Mouse (Mus musculus) lung, adult 2 months (tissue): ENCODE data around the gene Arid5b. TPM values are rescaled to one million over a fixed set of nuclear protein-coding genes. Genes with fewer than 3 reads are reported as not detected.
"Not testable (repeated sequence)": the region's sequence is repeated elsewhere in the genome, so short reads cannot be mapped to it uniquely, and the experiment has no call there.

Source experiments
- DNase-seq: peaks from one replicate; pipeline ENCODE4 v3.0.0; 2022
- H3K4me1 ChIP-seq: fragments of 200-500 bp; 2 replicates; pipeline ENCODE4 v1.6.1; 2011; ENCODE audit warnings: low read length; ENCODE audit not compliant: control insufficient read depth, insufficient read depth
- H3K4me3 ChIP-seq: fragments of 200-500 bp; replicated peaks from 2 replicates; pipeline ENCODE3; 2011; ENCODE audit warnings: low read depth, mild to moderate bottlenecking, control low read depth, low read length; ENCODE audit errors: extremely low read depth
- CTCF ChIP-seq: fragments of 200-500 bp; IDR thresholded peaks from 2 replicates; pipeline ENCODE4 v1.5.1; 2011; ENCODE audit warnings: mild to moderate bottlenecking, low read length, control low read depth; ENCODE audit not compliant: insufficient read depth
- POLR2A ChIP-seq: fragments of 200-500 bp; IDR thresholded peaks from 2 replicates; pipeline ENCODE4 v1.6.1; 2011; ENCODE audit warnings: low read depth, mild to moderate bottlenecking, control low read depth, low read length, borderline replicate concordance; ENCODE audit errors: extremely low read depth
- WGBS: fragments of 180-500 bp; shearing (Covaris S2); methylation state at CpG from one replicate; pipeline ENCODE4 v1.1.7; 2018; 5-methylcytosine and 5-hydroxymethylcytosine counted together
- polyA plus RNA-seq: library from polyadenylated mRNA; depleted of rRNA; stranded (reverse); fragments of >200 nt; gene quantifications from 2 replicates; pipeline ENCODE4 v1.2.3, GENCODE M21; 2012

Gene Arid5b
- polyA plus RNA-seq, 1 experiment: 20.1 TPM

- no peak for DNase-seq
- TF ChIP-seq POLR2A (no peak), CTCF (no peak)
- WGBS: 43% methylated on average over 9 of the region's 9 CpGs
- H3K4me3 ChIP-seq: no peak overlapping the region
- H3K4me1 ChIP-seq: peaks cover 40% of the 10 kb centered on the region
These were observed 172.1 kb downstream of the Arid5b start for GRCm38 (mm10) chr10:68106351-68106950.

- Histone ChIP-seq H3K4me1 (peaks cover 37% of the 10 kb centered on the region), H3K4me3 (no peak overlapping the region)
- no peak for TF ChIP-seq CTCF
- no peak for TF ChIP-seq POLR2A
- no peak for DNase-seq
- 18% methylated on average over 14 of the region's 14 CpGs for WGBS
These were observed 173.4 kb downstream of the Arid5b start for GRCm38 (mm10) chr10:68104881-68105781.

- TF ChIP-seq CTCF: no peak
- no peak for DNase-seq
- Histone ChIP-seq H3K4me3 (no peak overlapping the region), H3K4me1 (peaks cover 37% of the 10 kb centered on the region)
- WGBS: 7% methylated on average over 2 of the region's 2 CpGs
These were observed 174.1 kb downstream of the Arid5b start for GRCm38 (mm10) chr10:68104481-68104880.

- DNase-seq: no peak
These were observed 174.6 kb downstream of the Arid5b start for GRCm38 (mm10) chr10:68103988-68104387.

GRCm38 (mm10) chr10:68103078-68103855 is 175.3 kb downstream of the Arid5b start:
- TF ChIP-seq POLR2A: no peak
- no peak for TF ChIP-seq CTCF
- H3K4me1 ChIP-seq: peaks cover 37% of the 10 kb centered on the region
- 50% methylated on average over 6 of the region's 6 CpGs for WGBS
- no peak overlapping the region for H3K4me3 ChIP-seq
- no peak for DNase-seq

More at GRCm38 (mm10) chr10:68103988-68104387, 174.6 kb downstream of the Arid5b start:
- Histone ChIP-seq H3K4me3 (no peak overlapping the region), H3K4me1 (peaks cover 37% of the 10 kb centered on the region)
- TF ChIP-seq POLR2A (no peak), CTCF (no peak)
- 27% methylated on average over 5 of the region's 5 CpGs for WGBS

- 69% methylated on average over 6 of the region's 6 CpGs for WGBS
- TF ChIP-seq CTCF: no peak
- no peak for TF ChIP-seq POLR2A
- H3K4me3 ChIP-seq: no peak overlapping the region
- peaks cover 37% of the 10 kb centered on the region for H3K4me1 ChIP-seq
- no peak for DNase-seq
These were observed 176.0 kb downstream of the Arid5b start for GRCm38 (mm10) chr10:68102566-68102965.

GRCm38 (mm10) chr10:68101251-68101650 is 177.3 kb downstream of the Arid5b start:
- 64% methylated on average over 4 of the region's 4 CpGs for WGBS
- Histone ChIP-seq H3K4me1 (peaks cover 33% of the 10 kb centered on the region), H3K4me3 (no peak overlapping the region)
- no peak for DNase-seq
- TF ChIP-seq CTCF (no peak), POLR2A (no peak)

- TF ChIP-seq CTCF: no peak
- TF ChIP-seq POLR2A: no peak
- WGBS: 77% methylated on average over 8 of the region's 8 CpGs
These were observed 178.0 kb downstream of the Arid5b start for GRCm38 (mm10) chr10:68100506-68100905.

GRCm38 (mm10) chr10:68099801-68100200 is 178.7 kb downstream of the Arid5b start:
- 89% methylated on average over 7 of the region's 7 CpGs for WGBS
- DNase-seq, H3K4me3 ChIP-seq: not testable (repeated sequence)
- peaks cover 23% of the 10 kb centered on the region for H3K4me1 ChIP-seq

More at GRCm38 (mm10) chr10:68100506-68100905, 178.0 kb downstream of the Arid5b start:
- no peak for DNase-seq
- Histone ChIP-seq H3K4me3 (no peak overlapping the region), H3K4me1 (peaks cover 29% of the 10 kb centered on the region)

- DNase-seq: no peak
- no peak for TF ChIP-seq POLR2A
- no peak for TF ChIP-seq CTCF
- no peak overlapping the region for H3K4me3 ChIP-seq
- 85% methylated on average over 19 of the region's 19 CpGs for WGBS
- H3K4me1 ChIP-seq: peaks cover 16% of the 10 kb centered on the region
These were observed 180.5 kb downstream of the Arid5b start for GRCm38 (mm10) chr10:68097821-68098675.
